Comparison of ENCODE assay signal across 8 mouse cellular contexts in the genomic region with DNA sequence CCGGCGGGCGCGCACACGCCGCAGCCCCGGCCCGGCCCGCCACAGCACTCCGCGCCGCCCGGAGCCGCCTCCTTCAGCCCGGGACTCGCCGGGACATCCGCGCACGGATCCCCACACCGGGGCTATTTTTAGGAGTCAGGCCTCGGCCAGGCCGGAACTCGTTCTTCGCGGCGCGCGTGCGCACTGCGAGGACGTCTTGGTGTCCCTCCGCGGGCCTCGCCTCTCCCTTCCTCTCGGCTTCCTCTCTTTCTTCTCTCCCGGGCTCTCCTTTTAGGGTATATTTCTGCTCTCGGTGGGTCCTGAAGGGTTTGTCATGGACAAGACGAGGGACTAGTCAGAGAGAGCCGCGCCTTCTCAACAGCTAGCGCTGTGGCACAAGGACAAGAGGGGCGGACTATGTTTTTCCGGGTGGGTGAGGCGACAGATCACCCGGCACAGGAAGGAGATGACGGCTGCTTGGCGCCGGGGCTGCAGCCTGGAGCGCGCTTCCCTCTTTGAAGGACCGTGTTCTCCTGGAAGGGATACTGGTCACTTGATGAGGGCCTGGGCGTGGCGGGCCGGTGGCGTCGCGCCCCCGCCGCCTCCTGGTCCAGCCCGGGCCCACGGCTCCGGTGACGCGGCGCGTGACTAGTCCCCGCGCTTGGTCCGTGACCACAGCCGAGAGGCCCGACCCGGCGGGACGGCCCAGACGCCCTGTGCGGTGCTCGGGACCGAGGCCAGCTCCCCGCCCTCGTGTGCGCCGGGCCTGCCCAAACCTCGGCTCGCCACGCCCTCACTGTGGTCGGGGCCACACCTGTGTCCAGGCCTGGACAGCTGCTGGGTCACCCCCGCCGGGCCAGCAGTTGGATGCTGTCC. TPM values are rescaled to one million over a fixed set of nuclear protein-coding genes. Genes with fewer than 3 reads are reported as not detected.
DNase-seq lines count a peak whose midpoint lies in the region; ATAC-seq lines count a peak whose summit lies in the region.

A gene (minus strand): TSS at position 130 of the 855 bp plus-strand sequence.

- peaks cover 3% of the 10 kb centered on the region for H3K4me1 ChIP-seq in forebrain, embryonic 14.5 days (ENCODE audit: control insufficient read depth, insufficient read depth, low read length)
- H3K4me1 ChIP-seq in neural tube, embryonic 15.5 days, result peaks cover 21% of the 10 kb centered on the region

- H3K4me2 ChIP-seq in forebrain, embryonic 14.5 days (ENCODE audit: low read length), result peak within 1 kb of the TSS; percentile 96
- peak within 1 kb of the TSS; percentile 97 for H3K4me2 ChIP-seq in neural tube, embryonic 15.5 days

- peak; percentile 94 for ATAC-seq in forebrain, embryonic 14.5 days
- ATAC-seq in neural tube, embryonic 15.5 days (ENCODE audit: low FRiP score), result peak; percentile 92

- no peaks in the 10 kb centered on the region for H3K9me3 ChIP-seq in forebrain, embryonic 14.5 days (replicated peaks; ENCODE audit: control insufficient read depth, low read length)
- H3K9me3 ChIP-seq in neural tube, embryonic 15.5 days (replicated peaks), result no peaks in the 10 kb centered on the region

- no peaks in the 10 kb centered on the region for H3K27me3 ChIP-seq in forebrain, embryonic 14.5 days (replicated peaks; ENCODE audit: control insufficient read depth, insufficient read depth, low read length)
- no peaks in the 10 kb centered on the region for H3K27me3 ChIP-seq in neural tube, embryonic 15.5 days (replicated peaks)

- H3K4me3 ChIP-seq in forebrain, embryonic 14.5 days (ENCODE audit: low read depth, low read length), result peak within 1 kb of the TSS; percentile 83
- H3K4me3 ChIP-seq in neural tube, embryonic 15.5 days (replicated peaks), result peak within 1 kb of the TSS; percentile 77

- DNase-seq in ES-CJ7 (ENCODE audit: low read depth, low spot score), result peak; percentile 89
- DNase-seq in cerebellum, adult 11 months, result peak; percentile 97
- peak; percentile 96 for DNase-seq in forebrain, embryonic 14.5 days (ENCODE audit: low spot score)
- peak; percentile 98 for DNase-seq in heart, postnatal 14 days
- DNase-seq in layer of hippocampus, adult 11-12 months (ENCODE audit: low spot score), result peak; percentile 97
- peak; percentile 96 for DNase-seq in lung, adult 18-20 months
- DNase-seq in testis, postnatal 14 days (ENCODE audit: low spot score), result peak; percentile 97

- WGBS in forebrain, embryonic 14.5 days, result under 1% methylated on average over 89 of the region's 89 CpGs
- under 1% methylated on average over 85 of the region's 89 CpGs for WGBS in neural tube, embryonic 15.5 days

- peak within 1 kb of the TSS; percentile 99 for H3K27ac ChIP-seq in forebrain, embryonic 14.5 days (ENCODE audit: low read depth, low read length)
- H3K27ac ChIP-seq in neural tube, embryonic 15.5 days (replicated peaks), result peak within 1 kb of the TSS; percentile 100

- intact Hi-C loops in heart, postnatal 14 days (cut with DNase I), result loop anchor here (2.0 to 5.0 kb wide), 5 partner anchors 74 to 254 kb away; no protein-coding TSS in a partner anchor

- peak within 1 kb of the TSS; percentile 96 for H3K9ac ChIP-seq in forebrain, embryonic 14.5 days (ENCODE audit: low read length)
- peak within 1 kb of the TSS; percentile 96 for H3K9ac ChIP-seq in neural tube, embryonic 15.5 days (replicated peaks)

- no peaks in the 10 kb centered on the region for H3K36me3 ChIP-seq in forebrain, embryonic 14.5 days (ENCODE audit: control insufficient read depth, insufficient read depth, low read length)
- H3K36me3 ChIP-seq in neural tube, embryonic 15.5 days, result no peaks in the 10 kb centered on the region

RNA-seq across cellular contexts. Expression of the gene that starts here (rescaled TPM):
- 27.9 and 39.4 TPM in 2 replicates for polyA plus RNA-seq in forebrain, embryonic 14.5 days (2014; fragmentation: Nextera tagmentation; extraction: Ambion mirVana)
- total RNA-seq in heart, postnatal 14 days (2021), result 100 to 1,000 TPM; 157 to 165 TPM
- 29.6 and 30.1 TPM in 2 replicates for polyA plus RNA-seq in neural tube, embryonic 15.5 days (2015; fragmentation: Nextera tagmentation; extraction: Ambion mirVana)

Comparison
In these comparisons a context has a peak if more than half of its experiments do, and no peak if none do; other contexts are left out.
1. Peak in every context shown above with its lines: DNase-seq, ATAC-seq, H3K4me3 ChIP-seq and H3K27ac ChIP-seq.